Mouse (Mus musculus) heart, adult 2 months (tissue): ENCODE data around the gene Kazald1.

Experiments used
- CTCF ChIP-seq: fragments of 200-600 bp; IDR thresholded peaks from 2 replicates; pipeline ENCODE4 v1.8.1; 2022; ENCODE audit warnings: antibody characterized with exemption, mild to moderate bottlenecking, moderate library complexity
- EP300 ChIP-seq: fragments of 200-500 bp; IDR thresholded peaks from 2 replicates; pipeline ENCODE4 v1.6.1; 2011; ENCODE audit warnings: low read depth, low read length, control low read depth; ENCODE audit not compliant: insufficient read depth
- POLR2A ChIP-seq: fragments of 200-500 bp; IDR thresholded peaks from 2 replicates; pipeline ENCODE4 v1.6.1; 2011; ENCODE audit warnings: mild to moderate bottlenecking, low read depth, low read length, control low read depth; ENCODE audit not compliant: insufficient read depth

DNA sequence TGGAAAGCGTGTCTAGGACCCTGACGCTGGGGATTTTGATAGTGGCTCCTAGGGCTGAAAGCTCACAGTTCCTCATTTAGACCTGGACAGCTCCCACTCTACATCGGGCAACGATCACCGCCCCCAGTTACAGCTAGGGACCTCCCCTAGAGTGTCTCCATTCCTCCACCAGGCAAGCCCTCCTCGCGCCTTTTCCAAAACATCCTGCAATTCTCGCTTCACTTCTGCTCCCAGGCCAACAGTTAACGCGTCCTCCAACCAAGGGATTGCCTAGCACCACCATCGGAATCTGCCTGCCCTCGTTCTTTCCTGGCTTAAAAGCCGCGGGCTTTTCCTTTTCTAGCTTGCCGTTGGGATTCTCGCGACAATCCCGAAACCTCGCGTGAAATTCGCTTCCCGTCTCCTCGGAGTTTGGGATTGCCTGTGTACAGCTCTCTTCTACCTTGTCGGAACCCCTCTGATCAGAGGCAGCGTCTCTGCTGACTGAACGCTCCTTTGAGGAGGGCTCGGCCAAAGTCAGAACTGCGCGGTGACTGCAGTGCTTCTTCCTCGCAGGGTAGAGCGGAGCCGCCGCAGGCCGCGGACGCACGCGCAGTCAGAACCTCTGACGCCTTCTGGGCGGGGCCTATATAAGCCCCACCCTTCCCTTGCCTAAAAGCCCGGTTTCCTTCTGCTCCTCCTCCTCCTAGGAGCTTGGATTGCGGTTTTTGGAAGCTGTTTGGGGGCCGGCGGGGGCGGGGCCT lies at the start of gene Kazald1:
- TF ChIP-seq CTCF, result no peak
- TF ChIP-seq EP300, result peak; percentile 50; the same call in 1 of the 2 replicates
- TF ChIP-seq POLR2A, result peak; percentile 96
